Mouse (Mus musculus): ENCODE results near the gene Ltf. TPM values are rescaled to one million over a fixed set of nuclear protein-coding genes. Genes with fewer than 3 reads are reported as not detected.

Ltf gene
- polyA plus RNA-seq, 1 experiment from 2014 or later, result 7.2 TPM

GRCm38 (mm10) chr9:110989543-110989942 is 29.5 kb upstream of the Ltf start:
- no peak overlapping the region; the same call in 1 of the 2 replicates for H3K9ac ChIP-seq (ENCODE audit: low read depth, low read length)
- no peaks in the 10 kb centered on the region for H3K27me3 ChIP-seq (replicated peaks; ENCODE audit: control insufficient read depth, insufficient read depth, low read length)
- no peaks in the 10 kb centered on the region for H3K9me3 ChIP-seq (ENCODE audit: control insufficient read depth, low read length)
- peak overlapping the region; percentile 64 for H3K27ac ChIP-seq (ENCODE audit: low read depth, low read length)
- H3K4me3 ChIP-seq (ENCODE audit: low read depth, low read length), result peak overlapping the region; percentile 8; the same call in 1 of the 2 replicates
- no peaks in the 10 kb centered on the region for H3K36me3 ChIP-seq (ENCODE audit: control insufficient read depth, insufficient read depth, low read length)
- peak overlapping the region; percentile 48 for H3K4me2 ChIP-seq
- no peaks in the 10 kb centered on the region; the same call in 1 of the 2 replicates for H3K4me1 ChIP-seq (replicated peaks; ENCODE audit: control insufficient read depth, insufficient read depth, low read length)
- 76% methylated on average over 2 of the region's 2 CpGs for WGBS
- no peak for ATAC-seq (replicated peaks; ENCODE audit: low FRiP score)
- DNase-seq (ENCODE audit: low spot score), result no peak

GRCm38 (mm10) chr9:110990204-110990603 is 28.9 kb upstream of the Ltf start, which contains the start of gene Rtp3:
Gene Rtp3 (minus strand): TSS chr9:110990583.
- no peaks in the 10 kb centered on the region for H3K9me3 ChIP-seq (ENCODE audit: control insufficient read depth, low read length)
- whole genome bisulfite sequencing, result 34% methylated on average over 6 of the region's 6 CpGs
- no peaks in the 10 kb centered on the region; the same call in 1 of the 2 replicates for H3K4me1 ChIP-seq (replicated peaks; ENCODE audit: control insufficient read depth, insufficient read depth, low read length)
- H3K4me2 ChIP-seq, result peak within 1 kb of the TSS; percentile 48
- peak within 1 kb of the TSS; percentile 8; the same call in 1 of the 2 replicates for H3K4me3 ChIP-seq (ENCODE audit: low read depth, low read length)
- H3K27ac ChIP-seq (ENCODE audit: low read depth, low read length), result peak within 1 kb of the TSS; percentile 64
- no peaks in the 10 kb centered on the region for H3K27me3 ChIP-seq (replicated peaks; ENCODE audit: control insufficient read depth, insufficient read depth, low read length)
- no peak within 1 kb of the TSS; the same call in 1 of the 2 replicates for H3K9ac ChIP-seq (ENCODE audit: low read depth, low read length)
- H3K36me3 ChIP-seq (ENCODE audit: control insufficient read depth, insufficient read depth, low read length), result no peaks in the 10 kb centered on the region
- ATAC-seq (replicated peaks; ENCODE audit: low FRiP score), result no peak
- DNase-seq (ENCODE audit: low spot score), result no peak

GRCm38 (mm10) chr9:110993281-110993709 is 25.8 kb upstream of the Ltf start:
- H3K4me2 ChIP-seq, result no peak overlapping the region
- ATAC-seq (replicated peaks; ENCODE audit: low FRiP score), result peak; percentile 37

GRCm38 (mm10) chr9:110994716-110995172 is 24.3 kb upstream of the Ltf start:
- Histone ChIP-seq H3K36me3 (ENCODE audit: control insufficient read depth, insufficient read depth, low read length) (no peaks in the 10 kb centered on the region), H3K4me2 (peak overlapping the region; percentile 58), H3K9me3 (ENCODE audit: control insufficient read depth, low read length) (no peaks in the 10 kb centered on the region), H3K27ac (ENCODE audit: low read depth, low read length) (0 out of 2 replicates have a peak overlapping the region, but pooled peaks have one; percentile 29), H3K4me3 (ENCODE audit: low read depth, low read length) (peak overlapping the region; percentile 41), H3K27me3 (replicated peaks; ENCODE audit: control insufficient read depth, insufficient read depth, low read length) (no peaks in the 10 kb centered on the region), H3K9ac (ENCODE audit: low read depth, low read length) (no peak overlapping the region; the same call in 1 of the 2 replicates), H3K4me1 (replicated peaks; ENCODE audit: control insufficient read depth, insufficient read depth, low read length) (no peaks in the 10 kb centered on the region; the same call in 1 of the 2 replicates)
- ATAC-seq (replicated peaks; ENCODE audit: low FRiP score) (peak; percentile 80), DNase-seq (ENCODE audit: low spot score) (peak; percentile 78)
- WGBS, result 9% methylated on average over 13 of the region's 13 CpGs

More at GRCm38 (mm10) chr9:110993281-110993709, 25.8 kb upstream of the Ltf start:
- Histone ChIP-seq H3K9me3 (ENCODE audit: control insufficient read depth, low read length) (no peaks in the 10 kb centered on the region), H3K27me3 (replicated peaks; ENCODE audit: control insufficient read depth, insufficient read depth, low read length) (no peaks in the 10 kb centered on the region), H3K36me3 (ENCODE audit: control insufficient read depth, insufficient read depth, low read length) (no peaks in the 10 kb centered on the region), H3K4me3 (ENCODE audit: low read depth, low read length) (no peak overlapping the region), H3K9ac (ENCODE audit: low read depth, low read length) (no peak overlapping the region), H3K27ac (ENCODE audit: low read depth, low read length) (peak overlapping the region; percentile 73), H3K4me1 (replicated peaks; ENCODE audit: control insufficient read depth, insufficient read depth, low read length) (no peaks in the 10 kb centered on the region; the same call in 1 of the 2 replicates)
- DNase-seq (ENCODE audit: low spot score), result no peak
- 51% methylated on average over 3 of the region's 3 CpGs for WGBS

GRCm38 (mm10) chr9:110997245-110997644 is 21.8 kb upstream of the Ltf start:
- peak; percentile 59 for ATAC-seq (replicated peaks; ENCODE audit: low FRiP score)
- 4% methylated on average over 5 of the region's 5 CpGs for WGBS
- Histone ChIP-seq H3K36me3 (ENCODE audit: control insufficient read depth, insufficient read depth, low read length) (no peaks in the 10 kb centered on the region), H3K9me3 (ENCODE audit: control insufficient read depth, low read length) (no peaks in the 10 kb centered on the region), H3K27ac (ENCODE audit: low read depth, low read length) (no peak overlapping the region), H3K4me1 (replicated peaks; ENCODE audit: control insufficient read depth, insufficient read depth, low read length) (no peaks in the 10 kb centered on the region; the same call in 1 of the 2 replicates), H3K4me3 (ENCODE audit: low read depth, low read length) (no peak overlapping the region), H3K9ac (ENCODE audit: low read depth, low read length) (no peak overlapping the region), H3K27me3 (replicated peaks; ENCODE audit: control insufficient read depth, insufficient read depth, low read length) (no peaks in the 10 kb centered on the region), H3K4me2 (no peak overlapping the region)
- peak; percentile 61 for DNase-seq (ENCODE audit: low spot score)

GRCm38 (mm10) chr9:110999056-110999455 is 20.0 kb upstream of the Ltf start:
- Histone ChIP-seq H3K36me3 (ENCODE audit: control insufficient read depth, insufficient read depth, low read length) (no peaks in the 10 kb centered on the region), H3K9me3 (ENCODE audit: control insufficient read depth, low read length) (no peaks in the 10 kb centered on the region), H3K27me3 (replicated peaks; ENCODE audit: control insufficient read depth, insufficient read depth, low read length) (no peaks in the 10 kb centered on the region), H3K4me3 (ENCODE audit: low read depth, low read length) (no peak overlapping the region), H3K27ac (ENCODE audit: low read depth, low read length) (no peak overlapping the region), H3K4me2 (no peak overlapping the region), H3K9ac (ENCODE audit: low read depth, low read length) (no peak overlapping the region), H3K4me1 (replicated peaks; ENCODE audit: control insufficient read depth, insufficient read depth, low read length) (no peaks in the 10 kb centered on the region; the same call in 1 of the 2 replicates)
- DNase-seq (ENCODE audit: low spot score) (no peak), ATAC-seq (replicated peaks; ENCODE audit: low FRiP score) (no peak)
- WGBS, result 81% methylated on average over 2 of the region's 2 CpGs

GRCm38 (mm10) chr9:110999856-111000255 is 19.2 kb upstream of the Ltf start:
- H3K9ac ChIP-seq (ENCODE audit: low read depth, low read length), result no peak overlapping the region
- WGBS, result 66% methylated on average over 10 of the region's 10 CpGs
- no peaks in the 10 kb centered on the region for H3K4me1 ChIP-seq (replicated peaks; ENCODE audit: control insufficient read depth, insufficient read depth, low read length)
- H3K36me3 ChIP-seq (ENCODE audit: control insufficient read depth, insufficient read depth, low read length), result no peaks in the 10 kb centered on the region
- no peak overlapping the region for H3K4me2 ChIP-seq
- H3K27ac ChIP-seq (ENCODE audit: low read depth, low read length), result no peak overlapping the region
- ATAC-seq (replicated peaks; ENCODE audit: low FRiP score), result no peak
- H3K4me3 ChIP-seq (ENCODE audit: low read depth, low read length), result no peak overlapping the region
- no peaks in the 10 kb centered on the region for H3K9me3 ChIP-seq (ENCODE audit: control insufficient read depth, low read length)
- H3K27me3 ChIP-seq (replicated peaks; ENCODE audit: control insufficient read depth, insufficient read depth, low read length), result no peaks in the 10 kb centered on the region
- no peak for DNase-seq (ENCODE audit: low spot score)

GRCm38 (mm10) chr9:111001621-111002020 is 17.4 kb upstream of the Ltf start:
- no peaks in the 10 kb centered on the region for H3K4me1 ChIP-seq (replicated peaks; ENCODE audit: control insufficient read depth, insufficient read depth, low read length)
- no peak for ATAC-seq (replicated peaks; ENCODE audit: low FRiP score)

GRCm38 (mm10) chr9:111003279-111003678 is 15.8 kb upstream of the Ltf start:
- 86% methylated on average over 9 of the region's 9 CpGs for WGBS
- Histone ChIP-seq H3K4me3 (ENCODE audit: low read depth, low read length) (no peak overlapping the region), H3K4me1 (replicated peaks; ENCODE audit: control insufficient read depth, insufficient read depth, low read length) (no peaks in the 10 kb centered on the region), H3K9ac (ENCODE audit: low read depth, low read length) (no peak overlapping the region), H3K4me2 (no peak overlapping the region), H3K27ac (ENCODE audit: low read depth, low read length) (no peak overlapping the region), H3K9me3 (ENCODE audit: control insufficient read depth, low read length) (no peaks in the 10 kb centered on the region), H3K27me3 (replicated peaks; ENCODE audit: control insufficient read depth, insufficient read depth, low read length) (no peaks in the 10 kb centered on the region), H3K36me3 (ENCODE audit: control insufficient read depth, insufficient read depth, low read length) (no peaks in the 10 kb centered on the region)
- ATAC-seq (replicated peaks; ENCODE audit: low FRiP score) (no peak), DNase-seq (ENCODE audit: low spot score) (no peak)

More at GRCm38 (mm10) chr9:111001621-111002020, 17.4 kb upstream of the Ltf start:
- DNase-seq (ENCODE audit: low spot score), result no peak
- Histone ChIP-seq H3K36me3 (ENCODE audit: control insufficient read depth, insufficient read depth, low read length) (no peaks in the 10 kb centered on the region), H3K27ac (ENCODE audit: low read depth, low read length) (no peak overlapping the region), H3K4me3 (ENCODE audit: low read depth, low read length) (no peak overlapping the region), H3K9me3 (ENCODE audit: control insufficient read depth, low read length) (no peaks in the 10 kb centered on the region), H3K4me2 (no peak overlapping the region), H3K9ac (ENCODE audit: low read depth, low read length) (no peak overlapping the region), H3K27me3 (replicated peaks; ENCODE audit: control insufficient read depth, insufficient read depth, low read length) (no peaks in the 10 kb centered on the region)
- 78% methylated on average over 12 of the region's 12 CpGs for WGBS

All from liver, embryonic 11.5 days (tissue).